Mouse (Mus musculus): ENCODE data around the gene Hoxd8.

Hoxd8 gene

DNA sequence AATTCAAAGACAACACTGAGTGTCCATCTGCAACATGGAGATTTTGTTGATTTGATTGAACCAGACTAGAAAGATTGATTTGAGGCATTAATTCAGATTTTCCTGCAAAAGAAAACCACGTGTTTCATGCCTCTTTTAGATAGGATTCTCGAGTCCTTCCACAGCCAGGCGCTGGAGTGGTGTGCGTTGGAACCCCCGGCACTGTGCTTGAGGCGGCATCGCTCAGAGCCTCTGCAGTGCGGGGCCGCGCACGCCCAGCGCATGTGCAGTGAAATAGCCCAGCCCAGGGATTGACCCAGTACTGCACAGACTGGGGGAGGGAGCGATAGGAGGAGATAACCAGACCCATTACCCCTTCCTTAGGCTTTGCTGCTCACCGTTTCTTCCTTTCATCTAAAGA, 10.5 kb downstream of the Hoxd8 start:
- no peak for DNase-seq (ENCODE audit: low spot score)

- peak; percentile 96 for DNase-seq (ENCODE audit: low spot score)
These were observed 11.3 kb downstream of the Hoxd8 start for GRCm38 (mm10) chr2:74715504-74716241.

GRCm38 (mm10) chr2:74720384-74720783, 16.0 kb downstream of the Hoxd8 start:
- DNase-seq (ENCODE audit: low spot score): no peak

DNA sequence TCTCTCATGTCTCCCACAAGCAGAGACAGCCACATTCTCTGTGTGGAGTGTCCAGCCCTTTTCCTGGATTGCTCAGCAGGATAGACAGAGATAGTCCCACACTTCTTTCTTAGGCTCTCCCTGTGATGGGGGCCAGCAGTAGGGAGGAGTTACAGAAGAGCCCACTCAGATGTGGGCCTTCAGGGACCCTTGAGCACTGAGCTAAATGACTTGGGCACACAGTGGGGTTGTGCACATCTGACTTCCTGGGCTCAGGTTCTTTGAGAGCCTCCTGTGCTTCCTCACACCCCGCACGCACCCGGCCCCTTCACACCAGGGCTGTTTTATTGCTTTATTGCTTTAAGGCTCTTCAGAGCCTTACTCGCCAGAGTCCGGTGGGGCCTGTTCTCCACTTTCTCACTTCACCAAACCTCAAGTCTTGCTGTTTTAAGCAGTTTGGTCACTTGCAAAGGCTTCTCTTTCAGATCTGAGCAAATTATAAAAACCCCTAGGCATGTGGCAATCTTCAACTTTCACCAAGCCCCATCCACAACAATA, 16.6 kb downstream of the Hoxd8 start:
- no peak for DNase-seq (ENCODE audit: low spot score)

DNA sequence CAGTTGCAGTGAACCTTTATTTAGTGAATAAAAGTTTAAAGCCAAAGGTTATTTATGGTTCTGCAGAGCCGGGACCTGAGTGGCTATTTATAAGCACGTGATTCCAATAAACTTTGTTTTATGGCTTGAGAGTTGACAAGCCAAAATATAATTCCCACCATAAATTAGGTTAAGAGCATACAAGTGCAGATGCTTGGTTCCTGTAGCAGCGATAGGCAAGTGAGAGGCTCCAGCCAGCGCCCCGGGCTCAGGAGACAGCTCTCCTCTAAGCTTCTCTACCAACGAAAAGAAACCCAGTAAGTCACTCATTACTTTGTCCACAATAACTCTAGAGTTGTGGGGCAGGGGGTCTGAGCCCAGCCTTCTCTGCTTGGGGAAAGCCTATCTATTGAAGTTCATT, 17.5 kb downstream of the Hoxd8 start:
- DNase-seq (ENCODE audit: low spot score): peak; percentile 74

GRCm38 (mm10) chr2:74722949-74723348, 18.5 kb downstream of the Hoxd8 start:
- no peak for DNase-seq (ENCODE audit: low spot score)

- DNase-seq (ENCODE audit: low spot score): no peak
These were observed 20.0 kb downstream of the Hoxd8 start for GRCm38 (mm10) chr2:74724244-74725015.

DNA sequence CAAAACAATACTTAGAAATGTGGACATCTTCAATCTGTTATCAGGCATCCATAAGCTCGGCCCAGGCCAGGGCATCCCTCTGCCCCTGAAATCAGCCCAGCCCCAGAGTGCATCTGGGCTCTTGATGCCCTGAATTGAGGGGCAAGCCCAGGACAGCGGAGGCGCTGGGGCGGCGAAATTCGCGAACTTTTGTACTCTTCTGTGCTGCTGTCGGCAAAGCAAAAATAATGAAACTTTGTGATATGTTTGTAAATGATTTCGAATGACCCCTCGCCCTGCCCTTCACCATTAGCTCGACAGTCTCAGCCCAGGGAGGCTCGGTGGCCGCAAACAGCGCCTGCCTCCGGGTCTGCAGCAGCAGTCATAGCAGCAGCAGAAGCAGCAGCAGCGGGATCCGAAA, 20.8 kb downstream of the Hoxd8 start:
- DNase-seq (ENCODE audit: low spot score): no peak

- no peak for DNase-seq (ENCODE audit: low spot score)
These were observed 22.1 kb downstream of the Hoxd8 start, which contains the start of gene Gm28230 for GRCm38 (mm10) chr2:74726551-74726950. TSS of gene Gm28230 (plus strand) at chr2:74726728.

DNA sequence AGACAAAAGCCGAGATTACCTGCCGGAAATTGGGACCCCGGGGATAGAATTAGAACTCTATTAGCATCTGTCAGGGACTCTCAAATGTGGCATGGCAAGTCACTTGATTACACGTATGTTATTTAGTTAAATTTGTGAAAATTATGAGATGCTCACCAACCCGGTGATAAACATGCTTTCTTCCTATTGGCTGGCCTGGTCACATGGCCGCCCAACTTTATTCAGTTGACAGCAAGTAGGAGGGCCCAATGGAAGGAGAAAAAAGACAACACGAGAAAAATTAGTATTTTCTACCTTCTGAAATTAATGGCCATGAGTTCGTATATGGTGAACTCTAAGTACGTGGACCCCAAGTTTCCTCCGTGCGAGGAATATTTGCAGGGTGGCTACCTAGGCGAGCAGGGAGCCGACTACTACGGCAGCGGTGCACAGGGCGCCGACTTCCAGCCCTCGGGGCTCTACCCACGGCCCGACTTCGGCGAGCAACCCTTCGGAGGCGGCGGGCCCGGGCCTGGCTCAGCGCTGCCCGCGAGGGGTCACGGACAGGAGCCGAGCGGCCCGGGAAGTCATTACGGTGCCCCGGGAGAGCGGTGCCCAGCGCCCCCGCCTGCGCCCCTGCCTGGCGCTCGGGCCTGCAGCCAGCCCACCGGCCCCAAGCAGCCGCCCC, 22.7 kb downstream of the Hoxd8 start:
- DNase-seq (ENCODE audit: low spot score): no peak

GRCm38 (mm10) chr2:74727640-74728302, 23.4 kb downstream of the Hoxd8 start:
- no peak for DNase-seq (ENCODE audit: low spot score)

DNA sequence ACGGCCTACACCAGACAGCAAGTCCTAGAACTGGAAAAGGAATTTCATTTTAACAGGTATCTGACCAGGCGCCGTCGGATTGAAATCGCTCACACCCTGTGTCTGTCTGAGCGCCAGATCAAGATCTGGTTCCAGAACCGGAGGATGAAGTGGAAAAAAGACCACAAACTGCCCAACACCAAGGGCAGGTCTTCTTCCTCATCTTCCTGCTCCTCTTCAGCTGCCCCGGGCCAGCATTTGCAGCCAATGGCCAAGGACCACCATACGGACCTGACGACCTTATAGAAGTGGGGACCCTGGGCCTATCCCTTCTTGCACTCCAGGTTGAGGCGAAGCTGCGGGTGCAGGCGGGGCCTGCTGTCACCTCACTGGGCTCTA, 23.9 kb downstream of the Hoxd8 start:
- DNase-seq (ENCODE audit: low spot score): no peak

- DNase-seq (ENCODE audit: low spot score): peak; percentile 74
These were observed 25.9 kb downstream of the Hoxd8 start for GRCm38 (mm10) chr2:74730331-74730730.

DNA sequence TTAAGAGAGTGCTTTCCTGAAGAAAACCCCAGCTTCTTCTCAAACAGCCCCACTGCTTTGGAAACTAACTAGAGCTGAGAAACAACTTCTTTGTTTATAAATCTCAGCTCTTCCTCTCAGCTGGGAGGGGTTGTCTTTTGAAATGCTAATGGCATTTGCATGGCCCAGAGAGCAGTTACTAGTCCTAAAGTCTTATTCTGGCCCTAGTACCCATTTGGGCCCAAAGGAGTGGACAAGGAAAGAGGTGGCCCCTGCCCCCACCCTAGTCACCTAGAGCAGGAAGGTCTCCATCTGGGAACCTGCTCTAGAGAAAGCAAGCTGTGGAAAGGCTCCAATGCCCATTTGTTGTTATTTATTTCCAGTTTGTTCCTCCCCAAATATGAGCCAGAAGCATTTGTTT, 26.6 kb downstream of the Hoxd8 start:
- DNase-seq (ENCODE audit: low spot score): no peak

- no peak for DNase-seq (ENCODE audit: low spot score)
These were observed 27.5 kb downstream of the Hoxd8 start for GRCm38 (mm10) chr2:74731799-74732512.

- DNase-seq (ENCODE audit: low spot score): no peak
These were observed 28.3 kb downstream of the Hoxd8 start for GRCm38 (mm10) chr2:74732513-74733316.

GRCm38 (mm10) chr2:74733317-74733661, 28.9 kb downstream of the Hoxd8 start:
- DNase-seq (ENCODE audit: low spot score): no peak

DNA sequence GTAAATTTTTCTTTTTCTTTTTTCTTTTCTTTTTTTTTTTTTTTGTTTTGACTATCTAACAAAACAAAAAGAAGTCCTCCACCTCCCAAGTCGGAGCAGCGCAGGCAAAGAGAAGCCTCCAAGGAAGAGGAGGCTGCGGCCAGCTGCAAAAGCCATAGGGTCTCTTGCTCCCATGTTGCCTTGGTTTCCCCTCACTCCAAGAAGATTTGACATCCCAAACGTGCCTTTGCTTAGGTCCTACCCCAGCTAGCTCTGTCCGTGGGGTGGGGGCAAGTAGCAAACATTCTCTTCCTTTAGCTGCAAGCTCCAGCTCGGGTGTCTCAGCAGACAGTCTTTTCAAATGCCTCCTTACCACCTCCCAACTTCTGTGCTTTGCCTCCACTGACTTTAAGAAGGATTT, 29.4 kb downstream of the Hoxd8 start:
- DNase-seq (ENCODE audit: low spot score): no peak

DNA sequence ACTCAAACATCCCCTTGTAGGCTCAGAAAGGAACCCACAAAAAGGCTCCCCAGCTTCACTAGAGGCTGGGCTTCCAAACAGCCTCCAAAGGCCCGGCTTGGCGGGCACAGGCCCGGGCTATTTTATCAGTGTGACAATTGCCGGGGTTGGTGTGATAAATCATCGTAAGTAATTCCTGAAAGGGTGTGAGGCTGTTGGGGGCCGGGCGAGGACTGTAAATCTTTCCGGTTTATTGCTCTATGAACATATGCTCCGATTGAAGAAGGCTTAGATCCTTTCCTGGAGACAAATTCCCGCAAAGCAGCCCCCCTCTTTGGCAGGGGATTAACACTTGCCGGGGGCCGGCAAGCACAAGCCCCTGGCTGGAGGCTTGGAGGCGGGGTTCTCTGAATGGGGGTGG, 30.0 kb downstream of the Hoxd8 start:
- peak; percentile 82 for DNase-seq (ENCODE audit: low spot score)

DNA sequence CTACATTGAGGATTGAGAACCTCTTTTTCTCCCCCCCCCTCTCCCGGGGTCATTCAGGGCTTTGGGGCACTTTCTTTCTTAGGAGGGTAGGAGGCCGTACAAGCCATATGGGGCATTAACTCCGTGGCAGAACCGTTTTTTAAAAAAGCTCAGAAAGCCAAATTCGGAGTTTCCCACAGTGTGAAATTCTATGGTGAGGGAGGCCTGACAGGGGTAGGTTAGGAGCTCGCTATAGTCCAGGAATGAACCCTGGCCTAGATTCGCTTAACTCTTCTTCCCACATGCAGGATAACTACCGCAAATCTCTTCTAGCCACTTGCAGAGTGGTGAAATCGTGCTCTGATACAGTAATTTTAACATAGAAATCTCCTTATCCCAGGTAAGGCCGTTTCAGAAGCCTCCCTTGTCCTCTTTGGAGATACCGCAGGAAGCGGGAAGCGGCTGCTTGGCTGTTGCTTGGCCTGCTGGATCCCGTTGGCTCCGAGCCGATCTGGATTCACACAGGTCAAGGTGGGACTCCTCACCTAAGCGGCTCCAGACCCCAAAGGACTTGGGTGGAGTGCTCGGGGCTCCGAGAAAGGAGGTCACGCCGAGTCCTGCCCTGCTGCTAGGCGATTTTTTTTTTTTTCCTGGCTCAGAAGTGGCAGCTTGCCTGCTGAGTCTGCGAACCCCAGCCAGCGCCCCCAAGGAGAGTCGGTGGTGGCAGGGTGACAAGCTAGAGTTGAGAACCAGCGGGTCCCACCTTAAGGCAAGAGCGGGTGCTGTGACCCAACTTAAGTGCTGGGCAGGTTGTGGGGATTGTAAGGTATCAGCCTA, 30.8 kb downstream of the Hoxd8 start:
- DNase-seq (ENCODE audit: low spot score): peak; percentile 63

Data from embryo, embryonic 10.5 days (tissue).